Mouse (Mus musculus): ENCODE data around the gene Mr1. TPM values are rescaled to one million over a fixed set of nuclear protein-coding genes. Genes with fewer than 3 reads are reported as not detected.

The Mr1 gene
- polyA plus RNA-seq (2014; fragmentation: Illumina TruSeq; extraction: RNeasy Lipid Tissue Mini Kit (QIAGEN cat#74804); ENCODE audit: low read depth, low replicate concordance) = 9.9 TPM

DNA sequence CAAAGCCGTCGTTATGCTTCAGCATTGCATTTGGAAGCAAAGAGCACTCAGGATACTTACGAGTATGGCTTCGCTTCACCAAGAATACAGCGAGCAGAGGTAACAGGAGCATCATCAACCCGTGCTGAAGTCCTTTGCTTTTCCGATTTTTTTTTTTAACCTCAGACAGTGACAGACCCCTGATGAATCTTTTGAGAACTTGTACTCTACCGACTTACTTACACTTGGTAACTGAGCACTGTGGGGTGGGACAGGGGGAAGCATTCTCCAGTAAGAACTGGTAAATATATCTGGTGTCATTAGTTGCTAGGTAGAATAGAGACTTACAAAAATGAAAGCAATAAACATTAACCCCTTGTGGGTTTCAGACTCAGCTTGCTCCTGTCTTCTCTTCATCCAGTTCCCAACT, at the start of gene Mr1:
TSS of gene Mr1 (minus strand) at position 243 of the 409 bp plus-strand sequence.

DNA sequence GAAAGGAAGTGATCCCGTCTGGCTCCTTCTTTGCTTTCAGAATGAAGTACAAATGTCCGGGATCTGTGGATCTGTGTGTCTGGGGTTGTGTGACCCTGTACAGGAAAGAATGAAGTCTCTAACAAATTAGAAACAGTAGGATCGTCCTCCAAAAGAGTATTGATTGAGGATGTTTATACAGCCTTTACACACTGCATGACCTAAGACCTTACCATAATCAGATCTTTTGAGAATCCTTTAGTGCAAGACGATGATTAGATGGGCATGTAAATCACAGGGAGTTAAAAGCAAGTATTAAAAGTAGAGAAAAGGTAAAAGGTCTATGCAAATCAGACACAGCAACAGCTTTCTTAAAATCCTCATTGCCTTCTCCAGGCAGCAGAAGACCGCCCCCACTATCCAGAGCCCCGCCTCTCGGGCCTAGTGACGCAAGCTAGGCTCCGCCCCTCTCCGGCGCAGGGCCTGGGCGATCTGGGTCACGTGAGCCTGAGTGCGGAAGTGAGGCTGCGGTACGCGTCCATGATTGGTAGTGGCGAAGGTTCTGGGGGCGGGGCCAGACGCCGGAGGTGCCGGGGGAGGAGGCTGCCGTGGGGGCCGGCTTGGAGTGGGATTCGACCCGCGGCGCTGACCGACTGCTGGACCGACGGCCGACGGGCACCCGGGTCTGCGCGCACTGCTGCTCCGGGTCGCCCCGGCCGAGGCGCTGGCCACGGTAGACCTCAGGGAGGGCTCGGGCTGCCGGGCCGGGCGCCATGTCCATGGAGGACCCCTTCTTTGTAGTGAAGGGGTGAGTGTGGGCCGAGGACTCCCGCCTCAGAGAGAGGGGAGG, 11.7 kb upstream of the Mr1 start, which contains the start of gene Stx6:
TSS of gene Stx6 (plus strand) at position 575 of the 829 bp plus-strand sequence.

DNA sequence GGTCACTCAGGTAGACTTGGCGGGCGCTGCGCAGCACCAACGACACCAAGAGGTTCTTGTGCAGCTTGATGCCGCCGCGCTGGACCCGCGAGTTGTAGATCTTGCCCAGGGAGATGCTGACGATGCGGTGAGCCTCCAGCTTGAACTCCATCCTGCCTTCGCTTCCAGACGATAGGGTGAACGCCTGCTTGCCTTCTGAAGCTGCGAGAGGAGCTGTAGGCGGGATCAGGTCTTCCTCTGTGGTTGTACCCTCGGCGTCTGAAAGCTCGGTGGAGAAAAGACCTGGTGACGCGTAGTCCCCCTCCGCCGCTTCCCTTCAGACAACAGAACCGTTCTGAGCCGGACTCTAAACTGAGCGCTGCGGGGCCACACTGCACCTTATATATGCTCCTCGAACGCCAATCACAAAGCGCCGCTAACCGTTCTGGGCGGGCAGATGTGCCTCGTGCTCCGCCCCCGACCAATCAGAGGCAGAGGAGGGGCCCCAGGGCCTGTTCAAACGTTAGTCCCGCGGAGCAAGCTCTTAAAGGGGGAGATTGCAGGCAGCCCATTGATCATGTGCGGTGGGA, 47.2 kb downstream of the Mr1 start, which contains the start of gene Ier5:
TSS of gene Ier5 (minus strand) at position 357 of the 569 bp plus-strand sequence.

Other genes with a start within 250 kb of the Mr1 start
- gene Ier5, start 47.2 kb downstream of the Mr1 start, polyA plus RNA-seq (2014; fragmentation: Illumina TruSeq; extraction: RNeasy Lipid Tissue Mini Kit (QIAGEN cat#74804); ENCODE audit: low read depth, low replicate concordance) = 2.7 TPM
- 3.7 TPM for gene Stx6, start 11.9 kb upstream of the Mr1 start, polyA plus RNA-seq (2014; fragmentation: Illumina TruSeq; extraction: RNeasy Lipid Tissue Mini Kit (QIAGEN cat#74804); ENCODE audit: low read depth, low replicate concordance)
- not detected for gene BC034090, start 97.6 kb upstream of the Mr1 start, polyA plus RNA-seq (2014; fragmentation: Illumina TruSeq; extraction: RNeasy Lipid Tissue Mini Kit (QIAGEN cat#74804); ENCODE audit: low read depth, low replicate concordance)